Comparison of ENCODE assay signal across 9 mouse cellular contexts in the genomic region with DNA sequence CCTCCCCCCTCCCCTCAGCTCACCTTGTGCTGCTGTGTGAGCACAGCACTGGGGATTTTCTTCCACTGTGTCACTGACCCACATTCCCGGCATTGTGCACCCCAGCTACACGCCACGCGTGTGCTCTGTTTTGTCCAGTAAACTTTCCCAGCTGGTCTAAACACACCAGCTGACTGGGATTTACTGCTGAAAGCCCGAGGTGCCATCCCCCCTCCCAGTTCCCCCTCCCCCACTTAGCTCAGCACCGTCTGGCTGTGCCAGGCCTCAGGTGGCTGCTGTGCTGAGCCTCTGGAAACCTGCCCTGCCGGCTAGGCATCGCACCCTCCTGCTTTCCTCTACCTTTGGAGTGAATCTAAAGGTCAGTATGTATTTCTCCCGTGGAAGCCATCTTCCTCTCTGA. TPM values are rescaled to one million over a fixed set of nuclear protein-coding genes. Genes with fewer than 3 reads are reported as not detected.
DNase-seq lines count a peak whose midpoint lies in the region; ATAC-seq lines count a peak whose summit lies in the region.
"Had no signal": no experiment of that assay in that cellular context is flagged by ENCODE, and none has a peak within 500 bp of the region (broad histone marks: within the 10 kb centered on the region; RNA-seq: fewer than 3 reads in every experiment).

No protein-coding gene starts in this region.

- 0 out of 2 replicates have a peak, but pooled peaks cover 3% of the 10 kb centered on the region for H3K36me3 ChIP-seq in hindbrain, embryonic 16.5 days (ENCODE audit: control insufficient read depth, insufficient read depth, low read length)
- H3K36me3 ChIP-seq in hindbrain, embryonic 14.5 days (replicated peaks; ENCODE audit: control insufficient read depth, insufficient read depth): peaks cover 30% of the 10 kb centered on the region
- H3K36me3 ChIP-seq in embryonic facial prominence, embryonic 15.5 days: peaks cover 12% of the 10 kb centered on the region; the same call in 1 of the 2 replicates
- H3K36me3 ChIP-seq in kidney, embryonic 15.5 days: peaks cover 19% of the 10 kb centered on the region

- no peaks in the 10 kb centered on the region for H3K27me3 ChIP-seq in hindbrain, embryonic 16.5 days (replicated peaks; ENCODE audit: control insufficient read depth, insufficient read depth, low read length)
- no peaks in the 10 kb centered on the region for H3K27me3 ChIP-seq in hindbrain, embryonic 14.5 days (ENCODE audit: control insufficient read depth, insufficient read depth, low read length)
- no peaks in the 10 kb centered on the region for H3K27me3 ChIP-seq in embryonic facial prominence, embryonic 15.5 days
- no peaks in the 10 kb centered on the region for H3K27me3 ChIP-seq in kidney, embryonic 15.5 days

- peak; percentile 17; the same call in 1 of the 2 replicates for ATAC-seq in hindbrain, embryonic 16.5 days
- no peak for ATAC-seq in hindbrain, embryonic 14.5 days (ENCODE audit: low FRiP score)
- 0 out of 2 replicates have a peak, but pooled peaks have one; percentile 45 for ATAC-seq in embryonic facial prominence, embryonic 15.5 days (ENCODE audit: insufficient number of reproducible peaks, low FRiP score, low TSS enrichment, low read depth)
- ATAC-seq in kidney, embryonic 15.5 days (replicated peaks; ENCODE audit: low FRiP score): peak; percentile 36; the same call in 1 of the 2 replicates
- no peak for ATAC-seq in inflammation-experienced regulatory T-cells, adult 6 months

- no peak overlapping the region for H3K27ac ChIP-seq in hindbrain, embryonic 16.5 days (ENCODE audit: low read depth, low read length)
- H3K27ac ChIP-seq in hindbrain, embryonic 14.5 days: no peak overlapping the region
- no peak overlapping the region for H3K27ac ChIP-seq in embryonic facial prominence, embryonic 15.5 days (replicated peaks)
- H3K27ac ChIP-seq in kidney, embryonic 15.5 days: no peak overlapping the region

- no peak overlapping the region for H3K4me2 ChIP-seq in hindbrain, embryonic 16.5 days (ENCODE audit: low read length)
- no peak overlapping the region for H3K4me2 ChIP-seq in hindbrain, embryonic 14.5 days (replicated peaks)
- H3K4me2 ChIP-seq in embryonic facial prominence, embryonic 15.5 days (replicated peaks): no peak overlapping the region
- H3K4me2 ChIP-seq in kidney, embryonic 15.5 days: no peak overlapping the region

- H3K9ac ChIP-seq in hindbrain, embryonic 16.5 days (ENCODE audit: low read depth, low read length): no peak overlapping the region
- no peak overlapping the region for H3K9ac ChIP-seq in hindbrain, embryonic 14.5 days
- no peak overlapping the region for H3K9ac ChIP-seq in embryonic facial prominence, embryonic 15.5 days
- H3K9ac ChIP-seq in kidney, embryonic 15.5 days: no peak overlapping the region

- no peak for DNase-seq in hindbrain, embryonic 14.5 days (ENCODE audit: low spot score)
- DNase-seq in retina, adult 2 months (ENCODE audit: low read depth, low spot score): peak; percentile 42
- no peak for DNase-seq in frontal cortex, adult 2 months (ENCODE audit: extremely low spot score in 1 of 2, low spot score in 1 of 2)
- DNase-seq: thymus, postnatal 25 days had no signal

- no peak overlapping the region for H3K4me3 ChIP-seq in hindbrain, embryonic 16.5 days (ENCODE audit: low read length)
- no peak overlapping the region for H3K4me3 ChIP-seq in hindbrain, embryonic 14.5 days (replicated peaks; ENCODE audit: low read length)
- H3K4me3 ChIP-seq in embryonic facial prominence, embryonic 15.5 days (replicated peaks): no peak overlapping the region
- no peak overlapping the region for H3K4me3 ChIP-seq in kidney, embryonic 15.5 days (replicated peaks)

- 34% methylated on average over 9 of the region's 9 CpGs for WGBS in hindbrain, embryonic 16.5 days
- WGBS in hindbrain, embryonic 14.5 days: 28% methylated on average over 9 of the region's 9 CpGs
- 23% methylated on average over 9 of the region's 9 CpGs for WGBS in embryonic facial prominence, embryonic 15.5 days
- 25% methylated on average over 9 of the region's 9 CpGs for WGBS in kidney, embryonic 15.5 days

- no peaks in the 10 kb centered on the region for H3K9me3 ChIP-seq in hindbrain, embryonic 16.5 days (ENCODE audit: control insufficient read depth, low read length)
- no peaks in the 10 kb centered on the region for H3K9me3 ChIP-seq in hindbrain, embryonic 14.5 days (ENCODE audit: control insufficient read depth, low read length)
- no peaks in the 10 kb centered on the region for H3K9me3 ChIP-seq in embryonic facial prominence, embryonic 15.5 days (replicated peaks)
- H3K9me3 ChIP-seq in kidney, embryonic 15.5 days (replicated peaks): no peaks in the 10 kb centered on the region
- H3K9me3 ChIP-seq: G1E had no signal

- no peaks in the 10 kb centered on the region for H3K4me1 ChIP-seq in hindbrain, embryonic 16.5 days (ENCODE audit: control insufficient read depth, insufficient read depth, low read depth, low read length)
- H3K4me1 ChIP-seq in hindbrain, embryonic 14.5 days (replicated peaks; ENCODE audit: control insufficient read depth, insufficient read depth, low read length): no peaks in the 10 kb centered on the region
- H3K4me1 ChIP-seq in embryonic facial prominence, embryonic 15.5 days: no peaks in the 10 kb centered on the region
- no peaks in the 10 kb centered on the region for H3K4me1 ChIP-seq in kidney, embryonic 15.5 days

RNA-seq across cellular contexts. Expression of gene Ccz1, which starts 33.8 kb away (rescaled TPM):
- 73.6 and 78.4 TPM in 2 replicates for polyA plus RNA-seq in hindbrain, embryonic 16.5 days (2015; fragmentation: Nextera tagmentation; extraction: Ambion mirVana)
- polyA plus RNA-seq in hindbrain, embryonic 14.5 days (2014; fragmentation: Nextera tagmentation; extraction: Ambion mirVana): 83.0 and 83.3 TPM in 2 replicates
- 65.2 and 73.1 TPM in 2 replicates for polyA plus RNA-seq in embryonic facial prominence, embryonic 15.5 days (2015; fragmentation: Nextera tagmentation; extraction: Ambion mirVana)
- polyA plus RNA-seq in kidney, embryonic 15.5 days (2015; fragmentation: Nextera tagmentation; extraction: Ambion mirVana): 84.3 and 91.6 TPM in 2 replicates
- 35.8 and 41.2 TPM in 2 replicates for polyA plus RNA-seq in frontal cortex, adult 2 months (2012; rRNA removed)
- polyA plus RNA-seq in inflammation-experienced regulatory T-cells, adult 6 months (2017; shearing (Covaris generic)): 10 to 100 TPM; 30.1 to 45.3 (median 40.4) TPM

RNA-seq across cellular contexts. Expression of gene Ocm, which starts 45.6 kb away (rescaled TPM):
- 0.59 TPM in 1 of 2 replicates, not detected in the other for polyA plus RNA-seq in hindbrain, embryonic 16.5 days (2015; fragmentation: Nextera tagmentation; extraction: Ambion mirVana)
- not detected in 2 replicates for polyA plus RNA-seq in hindbrain, embryonic 14.5 days (2014; fragmentation: Nextera tagmentation; extraction: Ambion mirVana)
- polyA plus RNA-seq in embryonic facial prominence, embryonic 15.5 days (2015; fragmentation: Nextera tagmentation; extraction: Ambion mirVana): 1.5 and 2.2 TPM in 2 replicates
- polyA plus RNA-seq in kidney, embryonic 15.5 days (2015; fragmentation: Nextera tagmentation; extraction: Ambion mirVana): 5.0 TPM in 2 replicates
- 1.1 and 1.8 TPM in 2 replicates for polyA plus RNA-seq in frontal cortex, adult 2 months (2012; rRNA removed)
- polyA plus RNA-seq in inflammation-experienced regulatory T-cells, adult 6 months (2017; shearing (Covaris generic)): not detected
- polyA plus RNA-seq: G1E had no signal

RNA-seq across cellular contexts. Expression of gene Rsph10b, which starts 48.0 kb away (rescaled TPM):
- polyA plus RNA-seq in hindbrain, embryonic 16.5 days (2015; fragmentation: Nextera tagmentation; extraction: Ambion mirVana): 5.4 and 6.2 TPM in 2 replicates
- 3.9 and 4.5 TPM in 2 replicates for polyA plus RNA-seq in hindbrain, embryonic 14.5 days (2014; fragmentation: Nextera tagmentation; extraction: Ambion mirVana)
- polyA plus RNA-seq in embryonic facial prominence, embryonic 15.5 days (2015; fragmentation: Nextera tagmentation; extraction: Ambion mirVana): 2.3 and 6.7 TPM in 2 replicates
- 0.81 TPM in 2 replicates for polyA plus RNA-seq in kidney, embryonic 15.5 days (2015; fragmentation: Nextera tagmentation; extraction: Ambion mirVana)
- polyA plus RNA-seq in frontal cortex, adult 2 months (2012; rRNA removed): 12.7 and 14.3 TPM in 2 replicates
- polyA plus RNA-seq in inflammation-experienced regulatory T-cells, adult 6 months (2017; shearing (Covaris generic)): under 1 TPM in 2 of 3 experiments, not detected in 1; 0.87 to 0.97 TPM
- polyA plus RNA-seq: G1E had no signal

RNA-seq across cellular contexts. Expression of gene Gm42421, which starts 52.9 kb away (rescaled TPM):
- polyA plus RNA-seq in hindbrain, embryonic 16.5 days (2015; fragmentation: Nextera tagmentation; extraction: Ambion mirVana): 1.9 and 2.3 TPM in 2 replicates
- 1.6 and 2.5 TPM in 2 replicates for polyA plus RNA-seq in hindbrain, embryonic 14.5 days (2014; fragmentation: Nextera tagmentation; extraction: Ambion mirVana)
- 0.59 and 0.89 TPM in 2 replicates for polyA plus RNA-seq in embryonic facial prominence, embryonic 15.5 days (2015; fragmentation: Nextera tagmentation; extraction: Ambion mirVana)
- polyA plus RNA-seq in kidney, embryonic 15.5 days (2015; fragmentation: Nextera tagmentation; extraction: Ambion mirVana): 0.59 and 0.83 TPM in 2 replicates
- polyA plus RNA-seq in frontal cortex, adult 2 months (2012; rRNA removed): 2.6 and 2.9 TPM in 2 replicates
- polyA plus RNA-seq in inflammation-experienced regulatory T-cells, adult 6 months (2017; shearing (Covaris generic)): 1 to 10 TPM; 1.2 to 1.6 (median 1.4) TPM
- polyA plus RNA-seq: G1E had no signal

Comparison
In these comparisons a context has a peak if more than half of its experiments do, and no peak if none do; other contexts are left out.
1. ATAC-seq: peak in hindbrain, embryonic 16.5 days (single experiment), embryonic facial prominence, embryonic 15.5 days (single experiment) and kidney, embryonic 15.5 days (single experiment); none in hindbrain, embryonic 14.5 days (single experiment) and inflammation-experienced regulatory T-cells, adult 6 months (single experiment).